Mouse (Mus musculus) bone marrow, adult 2 months (tissue): ENCODE data around the gene Kpna7. TPM values are rescaled to one million over a fixed set of nuclear protein-coding genes. Genes with fewer than 3 reads are reported as not detected.
"Not testable (repeated sequence)": the region's sequence is repeated elsewhere in the genome, so short reads cannot be mapped to it uniquely, and the experiment has no call there.

Experiments used
- H3K27ac ChIP-seq: fragments of 200-500 bp; 2 replicates; pipeline ENCODE4 v1.5.1; 2012; ENCODE audit warnings: low read depth, mild to moderate bottlenecking, control low read depth, inconsistent platforms, low read length; ENCODE audit not compliant: control insufficient read depth, poor library complexity, insufficient read depth
- H3K4me1 ChIP-seq: fragments of 200-500 bp; 2 replicates; pipeline ENCODE4 v1.6.1; 2011; ENCODE audit warnings: low read length; ENCODE audit not compliant: control insufficient read depth, insufficient read depth
- H3K4me3 ChIP-seq: fragments of 200-500 bp; replicated peaks from 2 replicates; pipeline ENCODE3; 2011; ENCODE audit warnings: mild to moderate bottlenecking, low read depth, low read length, control low read depth; ENCODE audit not compliant: control insufficient read depth
- CTCF ChIP-seq: fragments of 200-500 bp; IDR thresholded peaks from 2 replicates; pipeline ENCODE4 v1.5.1; 2011; ENCODE audit warnings: low read length, control low read depth; ENCODE audit not compliant: control insufficient read depth, insufficient read depth
- POLR2A ChIP-seq: fragments of 200-500 bp; IDR thresholded peaks from 2 replicates; pipeline ENCODE4 v1.6.1; 2011; ENCODE audit warnings: low read depth, mild to moderate bottlenecking, control low read depth, low read length, borderline replicate concordance; ENCODE audit not compliant: control insufficient read depth
- WGBS: fragments of 180-500 bp; shearing (Covaris S2); methylation state at CpG from one replicate; pipeline ENCODE4 v1.1.7; 2018; 5-methylcytosine and 5-hydroxymethylcytosine counted together
- polyA plus RNA-seq: library from polyadenylated mRNA; stranded (reverse); fragments of >200 nt; gene quantifications from 2 replicates; pipeline ENCODE4 v1.2.4, GENCODE M21; 2011; ENCODE audit warnings: low replicate concordance; ENCODE audit not compliant: missing spikeins, insufficient read depth, insufficient read length

The Kpna7 gene
- polyA plus RNA-seq, 1 experiment = 7.0 TPM

- H3K4me1 ChIP-seq = no peaks in the 10 kb centered on the region
- 69% methylated on average over 4 of the region's 4 CpGs for WGBS
- TF ChIP-seq POLR2A (no peak), CTCF (no peak)
- no peak overlapping the region for H3K27ac ChIP-seq
- no peak overlapping the region for H3K4me3 ChIP-seq
Measured at GRCm38 (mm10) chr5:145096195-145096594, 12.4 kb upstream of the Kpna7 start.

- WGBS = 53% methylated on average over 3 of the region's 3 CpGs
- Histone ChIP-seq H3K27ac (no peak overlapping the region), H3K4me1 (no peaks in the 10 kb centered on the region; the same call in 1 of the 2 replicates), H3K4me3 (no peak overlapping the region)
- no peak for TF ChIP-seq CTCF
- TF ChIP-seq POLR2A = no peak
Measured at GRCm38 (mm10) chr5:145089878-145090277, 6.0 kb upstream of the Kpna7 start.

- Histone ChIP-seq H3K4me1 (no peaks in the 10 kb centered on the region; the same call in 1 of the 2 replicates), H3K27ac (no peak overlapping the region), H3K4me3 (no peak overlapping the region)
- 94% methylated on average over 2 of the region's 2 CpGs for WGBS
- TF ChIP-seq CTCF = no peak
- no peak for TF ChIP-seq POLR2A
Measured at GRCm38 (mm10) chr5:145088186-145088585, 4.4 kb upstream of the Kpna7 start.

- Histone ChIP-seq H3K4me3 (no peak overlapping the region), H3K4me1 (no peaks in the 10 kb centered on the region; the same call in 1 of the 2 replicates)
- WGBS = 33% methylated on average over 2 of the region's 2 CpGs
Measured at GRCm38 (mm10) chr5:145084822-145085221, 992 bp upstream of the Kpna7 start.

GRCm38 (mm10) chr5:145083201-145083600 lies 629 bp downstream of the Kpna7 start:
- not testable (repeated sequence) for H3K27ac ChIP-seq, H3K4me3 ChIP-seq, H3K4me1 ChIP-seq
- WGBS = 39% methylated on average over 6 of the region's 6 CpGs

More at GRCm38 (mm10) chr5:145084822-145085221, 992 bp upstream of the Kpna7 start:
- TF ChIP-seq POLR2A (no peak), CTCF (no peak)
- H3K27ac ChIP-seq = no peak overlapping the region

GRCm38 (mm10) chr5:145081866-145082613 lies 1.8 kb downstream of the Kpna7 start:
- Histone ChIP-seq H3K4me1 (no peaks in the 10 kb centered on the region; the same call in 1 of the 2 replicates), H3K27ac (no peak overlapping the region), H3K4me3 (no peak overlapping the region)
- TF ChIP-seq POLR2A = no peak
- TF ChIP-seq CTCF = no peak
- WGBS = 80% methylated on average over 10 of the region's 10 CpGs

- WGBS = 36% methylated on average over 3 of the region's 3 CpGs
Measured at GRCm38 (mm10) chr5:145075081-145075480, 8.7 kb downstream of the Kpna7 start.

GRCm38 (mm10) chr5:145071342-145071741 lies 12.5 kb downstream of the Kpna7 start:
- Histone ChIP-seq H3K4me1 (no peaks in the 10 kb centered on the region), H3K27ac (no peak overlapping the region; the same call in 1 of the 2 replicates), H3K4me3 (no peak overlapping the region)
- WGBS = 69% methylated on average over 6 of the region's 6 CpGs
- TF ChIP-seq POLR2A (no peak), CTCF (peak; percentile 32; the same call in 1 of the 2 replicates)

More at GRCm38 (mm10) chr5:145075081-145075480, 8.7 kb downstream of the Kpna7 start:
- no peak for TF ChIP-seq CTCF
- TF ChIP-seq POLR2A = no peak
- no peaks in the 10 kb centered on the region for H3K4me1 ChIP-seq
- no peak overlapping the region for H3K4me3 ChIP-seq
- no peak overlapping the region for H3K27ac ChIP-seq
